Mouse (Mus musculus): ENCODE results near the gene Atrx. TPM values are rescaled to one million over a fixed set of nuclear protein-coding genes. Genes with fewer than 3 reads are reported as not detected.
A peak's percentile ranks its signal among the peaks of the same experiment; 100 is the strongest.
"Not testable (repeated sequence)": the region's sequence is repeated elsewhere in the genome, so short reads cannot be mapped to it uniquely, and the experiment has no call there.

The Atrx gene
- total RNA-seq (2021) = 100 to 1,000 TPM; 175 to 193 TPM

GRCm38 (mm10) chrX:105928861-105929477, at the start of gene Atrx:
Atrx (minus strand) TSS chrX:105929403.
- peak; percentile 70 to 75 for DNase-seq

- not testable (repeated sequence) for DNase-seq
These were observed 27.9 kb upstream of the Atrx start for GRCm38 (mm10) chrX:105957091-105957490.

GRCm38 (mm10) chrX:105953999-105954398, 24.8 kb upstream of the Atrx start:
- no peak for DNase-seq

GRCm38 (mm10) chrX:105946357-105946756, 17.2 kb upstream of the Atrx start:
- no peak for DNase-seq

DNA sequence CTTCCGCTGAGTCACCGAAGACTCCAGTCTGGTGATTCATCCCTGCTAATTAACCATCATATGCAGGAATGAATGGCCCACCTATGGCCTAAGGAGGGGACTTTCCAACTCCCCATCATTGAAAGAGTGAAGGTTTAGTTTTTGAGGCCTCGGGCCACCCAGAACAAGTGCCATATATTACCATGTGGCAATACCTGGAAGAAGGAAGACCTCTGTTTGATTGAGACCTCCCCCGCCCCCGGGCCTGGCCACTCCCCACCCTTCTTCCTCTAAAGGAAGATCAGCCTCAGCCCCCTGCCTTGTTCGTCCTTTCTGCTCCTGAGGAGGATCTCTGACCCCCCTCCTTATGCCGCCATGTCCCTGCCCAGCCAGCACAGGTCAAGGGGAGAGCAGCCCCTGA, 10.0 kb upstream of the Atrx start:
- DNase-seq = no peak

DNA sequence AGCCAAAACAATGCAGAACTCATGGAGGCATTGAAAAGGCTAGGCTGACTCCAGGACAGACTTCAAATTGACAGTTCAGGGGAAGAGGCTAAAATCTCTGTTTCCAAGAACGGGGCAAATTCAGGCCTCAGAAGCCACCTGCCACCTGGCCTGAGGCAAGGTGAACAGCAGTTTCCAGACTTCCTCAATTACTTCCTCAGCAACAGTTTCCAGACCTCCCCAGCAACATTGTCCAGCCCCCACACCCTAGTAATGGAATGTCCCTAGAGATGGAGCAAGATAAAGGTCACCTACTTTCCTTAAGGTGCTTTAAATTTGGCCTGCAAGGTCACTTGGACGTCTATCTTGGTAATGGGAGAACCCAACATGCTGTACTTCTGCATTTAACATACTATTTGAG, 8.5 kb upstream of the Atrx start:
- DNase-seq = no peak

DNA sequence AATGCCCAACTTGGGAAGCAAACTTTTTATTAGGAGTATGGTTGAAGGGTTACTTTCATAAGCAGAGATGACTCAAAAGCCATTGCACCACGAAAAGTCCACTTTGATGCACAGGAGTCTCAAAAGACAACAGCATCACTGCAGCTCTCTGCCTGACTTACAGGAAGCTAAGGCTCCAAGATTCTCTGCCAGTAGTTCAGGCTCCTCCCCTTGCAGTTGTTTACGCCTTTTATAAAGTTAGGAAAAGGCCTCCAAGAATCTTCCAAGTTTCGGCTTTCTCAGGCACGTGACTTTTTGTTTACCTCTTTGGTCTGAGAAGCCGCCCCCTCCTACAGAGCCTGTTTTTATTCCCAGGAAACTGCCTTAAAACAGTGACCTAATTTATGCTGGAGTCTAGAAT, 5.1 kb upstream of the Atrx start:
- DNase-seq = no peak

- no peak for DNase-seq
These were observed 355 bp upstream of the Atrx start for GRCm38 (mm10) chrX:105929478-105930038.

DNA sequence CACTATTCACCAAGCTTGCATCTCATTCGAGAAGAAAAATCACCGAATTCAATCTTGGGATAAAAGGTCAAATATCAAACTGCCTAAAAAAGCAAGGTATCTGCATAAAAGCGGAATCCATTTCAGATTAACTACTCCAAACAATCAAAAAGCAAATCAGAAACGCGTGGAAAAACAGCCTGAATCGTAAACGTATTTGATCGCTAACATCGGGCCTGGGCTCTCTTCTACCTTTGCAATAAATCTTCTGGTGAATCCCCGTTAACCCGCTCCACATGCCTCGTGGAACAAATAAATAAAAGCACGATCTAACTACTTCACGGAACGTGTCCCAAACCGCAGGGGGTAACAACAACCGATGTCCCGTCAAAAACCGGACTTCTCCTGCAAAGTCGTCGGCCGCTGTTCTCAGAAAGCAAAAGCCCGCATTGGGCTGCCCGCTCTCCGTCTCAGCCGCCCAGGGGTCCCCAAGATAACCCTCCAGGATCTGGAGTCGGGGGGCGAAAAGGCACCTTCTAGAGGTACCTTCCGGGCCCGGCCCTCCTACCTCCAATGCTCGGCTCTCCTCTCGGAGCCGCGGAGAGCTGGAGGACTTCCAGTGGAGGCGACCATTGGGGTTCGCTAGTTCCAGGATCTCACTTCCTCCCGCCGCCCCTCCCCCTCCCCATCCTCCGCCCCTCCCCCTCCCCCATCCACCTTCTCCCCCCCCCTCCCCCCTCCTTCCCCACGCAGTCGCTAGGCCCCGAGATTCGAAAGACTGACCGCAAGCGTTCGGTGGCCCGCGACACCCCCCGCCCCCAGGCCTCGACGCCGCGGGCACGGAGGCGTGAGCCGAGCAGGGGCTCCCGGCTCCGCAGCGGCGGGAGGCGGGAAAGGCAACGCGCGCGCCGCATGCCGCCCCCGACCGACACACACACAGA, 1.0 kb downstream of the Atrx start:
- peak; percentile 19 to 21 for DNase-seq

DNA sequence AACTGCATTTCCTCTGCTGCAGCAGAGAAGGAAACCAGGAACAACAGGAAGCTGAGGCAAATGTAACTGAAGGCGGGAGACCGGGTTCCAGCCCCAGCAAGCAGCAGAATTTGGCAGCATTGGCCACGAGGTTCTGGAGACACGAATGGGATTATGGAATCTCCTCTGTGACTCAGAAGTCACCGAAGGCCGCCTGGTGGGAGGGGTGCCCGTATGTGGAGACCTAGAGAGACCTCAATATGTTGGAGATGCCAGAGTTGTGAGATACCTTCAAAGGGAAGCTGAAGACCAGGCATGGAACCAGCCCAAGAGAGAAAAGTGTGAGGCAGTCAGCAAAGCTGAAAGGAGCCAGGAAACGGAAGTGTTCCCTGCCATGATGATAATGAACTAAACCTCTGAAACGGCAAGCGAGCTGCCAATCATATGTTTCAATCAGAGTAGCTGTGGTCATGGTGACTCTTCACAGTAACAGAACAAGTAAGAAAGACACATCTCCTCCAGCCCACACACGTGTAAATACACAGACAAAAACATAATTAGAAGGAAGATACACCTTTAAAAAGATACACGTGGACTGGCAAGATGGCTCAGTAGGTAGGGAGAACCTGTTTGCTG, 3.0 kb downstream of the Atrx start:
- no peak for DNase-seq

DNA sequence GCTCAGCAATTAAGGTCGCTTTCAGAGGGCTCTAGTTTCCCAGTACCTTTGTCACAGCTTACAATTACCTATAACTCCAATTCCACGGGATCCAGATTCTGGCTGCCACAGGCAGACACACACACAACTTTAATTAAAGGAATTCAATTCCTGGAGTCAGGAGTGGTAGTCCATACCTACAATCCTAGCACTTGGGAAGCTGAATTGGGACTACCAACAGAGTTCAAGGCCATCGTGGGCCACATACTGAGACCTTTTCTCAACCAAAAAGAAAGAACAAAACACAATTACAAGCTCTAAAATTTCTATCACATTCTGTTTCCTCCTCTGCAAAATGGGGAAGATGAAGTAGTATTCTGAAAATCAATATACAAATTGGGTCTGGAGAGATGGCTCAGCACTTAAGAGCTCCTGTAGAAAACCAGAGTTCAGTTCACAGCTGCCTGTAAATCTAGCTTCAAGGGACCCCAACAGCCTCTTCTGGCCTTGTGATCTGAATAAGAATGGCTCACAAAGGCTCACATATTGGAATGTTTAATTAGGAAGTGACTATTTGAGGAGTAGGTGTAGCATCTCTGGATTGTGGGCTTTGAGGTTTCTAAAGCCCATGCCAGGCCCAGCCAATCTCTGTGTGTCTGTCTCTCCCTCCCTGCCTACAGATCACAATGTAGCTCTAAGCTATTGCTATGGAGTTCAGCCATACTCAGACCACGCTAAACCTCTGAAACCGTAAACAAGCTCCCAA, 4.7 kb downstream of the Atrx start:
- DNase-seq = no peak

GRCm38 (mm10) chrX:105923896-105924295, 5.3 kb downstream of the Atrx start:
- DNase-seq = no peak

DNA sequence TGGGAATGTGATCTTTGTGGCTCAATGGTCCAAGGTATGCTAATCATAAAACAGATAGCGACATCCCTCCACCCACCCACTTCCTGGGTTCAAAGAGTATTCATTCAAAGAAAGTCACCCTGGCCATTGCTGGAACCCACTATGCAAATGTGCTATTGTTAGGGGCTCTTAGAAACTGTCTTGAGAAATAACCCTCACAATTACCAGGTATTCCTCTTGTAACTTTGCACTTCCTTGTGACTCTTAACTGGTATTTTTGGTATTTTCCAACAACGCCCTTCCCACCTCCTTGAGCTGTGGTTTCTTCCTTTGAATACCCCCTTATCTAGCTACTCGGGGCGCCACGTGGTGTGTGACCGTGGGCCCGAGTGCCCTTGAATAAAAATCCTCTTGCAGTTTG, 6.2 kb downstream of the Atrx start:
- DNase-seq = not testable (repeated sequence)

DNA sequence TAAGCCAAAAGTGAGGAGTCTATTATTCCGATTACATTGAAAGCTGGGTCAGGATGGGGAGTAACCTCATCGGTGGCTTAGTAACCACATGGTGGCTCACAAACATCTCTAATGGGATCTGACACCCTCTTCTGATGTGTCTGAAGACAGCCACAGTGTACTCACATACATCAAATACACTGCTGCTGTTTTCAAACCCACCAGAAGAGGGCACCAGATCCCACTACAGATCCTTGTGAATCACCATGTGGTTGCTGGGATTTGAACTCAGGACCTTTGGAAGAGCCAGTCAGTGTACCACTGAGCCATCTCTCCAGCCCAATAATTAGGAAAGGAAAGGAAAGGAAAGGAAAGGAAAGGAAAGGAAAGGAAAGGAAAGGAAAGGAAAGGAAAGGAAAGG, 7.8 kb downstream of the Atrx start:
- DNase-seq = no peak

DNA sequence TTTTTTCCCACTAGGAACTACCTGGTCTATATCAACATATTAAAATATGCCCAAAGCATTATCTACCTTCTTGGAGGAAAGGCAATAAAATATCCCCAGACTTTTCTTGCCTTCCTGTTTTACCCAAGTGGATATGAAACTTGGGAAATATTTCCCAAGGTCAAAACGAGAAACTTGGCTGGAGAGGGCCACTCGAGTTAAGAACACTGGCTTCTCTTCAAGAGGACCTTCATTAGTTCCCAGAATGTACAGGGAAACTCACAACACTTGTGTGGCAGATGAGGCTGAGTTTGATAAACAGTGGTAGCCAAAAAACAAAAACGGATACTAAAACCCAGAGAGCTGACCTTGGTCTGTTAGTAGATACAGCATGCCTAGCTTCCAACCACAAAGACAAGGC, 17.5 kb downstream of the Atrx start:
- DNase-seq = no peak

- no peak for DNase-seq
These were observed 27.6 kb downstream of the Atrx start for GRCm38 (mm10) chrX:105901611-105902010.

GRCm38 (mm10) chrX:105886921-105887320, 42.3 kb downstream of the Atrx start:
- no peak for DNase-seq

- DNase-seq = no peak
These were observed 64.8 kb downstream of the Atrx start for GRCm38 (mm10) chrX:105864367-105864766.

GRCm38 (mm10) chrX:105824462-105824861, 104.7 kb downstream of the Atrx start:
- no peak for DNase-seq

DNA sequence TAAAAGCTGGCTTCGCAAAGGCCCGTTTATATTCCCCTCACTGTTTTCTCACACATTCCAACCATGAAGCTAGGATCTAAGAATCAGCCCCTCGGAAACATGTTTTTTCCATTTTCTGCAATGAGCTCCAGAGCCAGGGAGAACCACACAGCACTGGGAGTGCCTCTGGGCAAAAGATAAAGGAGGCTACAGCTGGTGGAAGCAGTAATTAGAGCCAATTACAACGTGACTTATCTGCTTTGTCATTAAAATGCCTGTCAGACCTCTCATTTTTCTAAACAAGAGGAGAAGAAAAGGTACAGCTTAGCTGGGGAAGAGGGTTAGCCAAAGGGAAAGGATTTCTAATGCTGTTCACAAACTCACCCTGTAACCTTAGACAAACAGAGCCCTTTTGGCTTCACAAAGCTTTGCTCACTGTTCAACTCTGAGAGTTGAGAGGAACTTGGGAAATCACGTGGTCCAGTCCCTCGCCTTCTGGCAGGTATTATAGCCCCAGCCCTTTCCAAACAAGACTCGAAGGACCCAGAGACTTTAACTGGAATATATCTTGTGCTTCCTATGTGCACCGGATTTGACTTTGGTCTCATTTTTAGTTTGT, 134.3 kb downstream of the Atrx start:
- no peak for DNase-seq

DNA sequence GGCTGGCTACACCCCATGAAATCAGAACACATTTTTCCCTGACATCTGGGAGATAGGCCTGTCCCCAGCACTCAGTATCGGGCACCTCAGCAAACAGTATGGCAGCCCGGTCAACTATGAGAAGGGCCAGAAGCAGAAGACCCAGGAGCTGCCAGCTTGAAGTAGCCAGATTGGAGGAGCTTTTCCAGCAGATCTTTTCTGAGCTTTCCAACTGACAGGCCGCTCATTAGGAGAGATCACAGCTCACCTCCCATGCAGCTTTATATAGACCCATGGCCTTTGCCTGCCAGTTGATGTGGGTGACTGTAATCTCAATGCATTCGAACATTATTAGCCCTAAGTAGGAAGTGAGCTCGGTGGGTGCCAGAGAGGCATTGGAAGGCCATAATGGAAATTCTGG, 155.9 kb downstream of the Atrx start:
- no peak for DNase-seq

GRCm38 (mm10) chrX:105767932-105768331, 161.3 kb downstream of the Atrx start:
- DNase-seq = no peak

Measured in layer of hippocampus, postnatal 36 days (tissue).